Mouse (Mus musculus) neural tube, embryonic 11.5 days (tissue): Measurements from ENCODE around the gene Cntnap4. TPM values are rescaled to one million over a fixed set of nuclear protein-coding genes. Genes with fewer than 3 reads are reported as not detected.

Experiments
- ATAC-seq: fragments of 200-750 bp; cut with Nextera tagmentation; 2 replicates; pipeline ENCODE4 v1.8.0; 2017; ENCODE audit warnings: moderate number of reproducible peaks, mild to moderate bottlenecking, moderate TSS enrichment, moderate library complexity; ENCODE audit not compliant: insufficient read depth, low FRiP score, low TSS enrichment
- DNase-seq: peaks from one replicate; pipeline ENCODE4 v3.0.0-alpha.2; 2015; ENCODE audit warnings: low spot score
- H3K27ac ChIP-seq: fragments of 300-500 bp; sonication (generic); 2 replicates; pipeline ENCODE4 v1.5.1; 2014; ENCODE audit warnings: low read depth, mild to moderate bottlenecking, low read length
- H3K27me3 ChIP-seq: fragments of 300-500 bp; sonication (generic); 2 replicates; pipeline ENCODE4 v1.6.1; 2014; ENCODE audit warnings: mild to moderate bottlenecking, low read length, mixed read lengths; ENCODE audit not compliant: control insufficient read depth, insufficient read depth
- H3K36me3 ChIP-seq: fragments of 300-500 bp; sonication (generic); 2 replicates; pipeline ENCODE4 v1.6.1; 2014; ENCODE audit warnings: mild to moderate bottlenecking, low read length, moderate library complexity, mixed read lengths; ENCODE audit not compliant: control insufficient read depth, insufficient read depth
- H3K4me1 ChIP-seq: fragments of 300-500 bp; sonication (generic); 2 replicates; pipeline ENCODE4 v1.6.1; 2014; ENCODE audit warnings: low read length, mixed read lengths; ENCODE audit not compliant: control insufficient read depth, insufficient read depth
- H3K4me2 ChIP-seq: fragments of 300-500 bp; sonication (generic); 2 replicates; pipeline ENCODE4 v1.6.1; 2014; ENCODE audit warnings: low read depth, mild to moderate bottlenecking, moderate library complexity
- H3K4me3 ChIP-seq: fragments of 300-500 bp; sonication (generic); 2 replicates; pipeline ENCODE4 v1.5.1; 2014; ENCODE audit warnings: low read depth, low read length
- H3K9ac ChIP-seq: fragments of 300-500 bp; sonication (generic); 2 replicates; pipeline ENCODE4 v1.6.1; 2014; ENCODE audit warnings: mild to moderate bottlenecking, low read length
- H3K9me3 ChIP-seq: fragments of 300-500 bp; sonication (generic); 2 replicates; pipeline ENCODE4 v1.6.1; 2016; ENCODE audit warnings: low read length; ENCODE audit not compliant: control insufficient read depth
- WGBS: fragments of 180-500 bp; shearing (Covaris S2); extraction: QIAGEN DNeasy Blood & Tissue Kit; methylation state at CpG from one replicate; pipeline ENCODE4 v1.1.7; 2014; 5-methylcytosine and 5-hydroxymethylcytosine counted together
- polyA plus RNA-seq: library from polyadenylated mRNA; unstranded; fragments of >200 nt; fragmentation: Nextera tagmentation; extraction: Ambion mirVana; gene quantifications from 2 replicates; pipeline ENCODE4 v1.2.1, GENCODE M21; 2014

The Cntnap4 gene
- polyA plus RNA-seq, 1 experiment from 2014 or later: 1.2 TPM

GRCm38 (mm10) chr8:112674671-112675070 lies 104.8 kb downstream of the Cntnap4 start:
- no peak overlapping the region for H3K4me2 ChIP-seq
- no peak for DNase-seq
- no peak for ATAC-seq
- WGBS: 71% methylated on average over 1 of the region's 1 CpGs
- H3K4me3 ChIP-seq: no peak overlapping the region
- no peaks in the 10 kb centered on the region for H3K27me3 ChIP-seq
- H3K36me3 ChIP-seq: no peaks in the 10 kb centered on the region
- no peaks in the 10 kb centered on the region for H3K9me3 ChIP-seq
- H3K4me1 ChIP-seq: no peaks in the 10 kb centered on the region
- no peak overlapping the region for H3K27ac ChIP-seq
- H3K9ac ChIP-seq: no peak overlapping the region

GRCm38 (mm10) chr8:112681757-112682156 lies 111.9 kb downstream of the Cntnap4 start:
- DNase-seq (no peak), ATAC-seq (no peak)
- no peaks in the 10 kb centered on the region for H3K9me3 ChIP-seq
- WGBS: 93% methylated on average over 9 of the region's 9 CpGs
- no peak overlapping the region for H3K9ac ChIP-seq
- no peaks in the 10 kb centered on the region for H3K36me3 ChIP-seq
- no peaks in the 10 kb centered on the region for H3K4me1 ChIP-seq
- no peaks in the 10 kb centered on the region for H3K27me3 ChIP-seq
- no peak overlapping the region for H3K4me2 ChIP-seq
- no peak overlapping the region for H3K4me3 ChIP-seq
- no peak overlapping the region for H3K27ac ChIP-seq

GRCm38 (mm10) chr8:112695708-112696107 lies 125.9 kb downstream of the Cntnap4 start:
- Histone ChIP-seq H3K27me3 (no peaks in the 10 kb centered on the region), H3K27ac (no peak overlapping the region), H3K9me3 (no peaks in the 10 kb centered on the region), H3K36me3 (no peaks in the 10 kb centered on the region), H3K4me2 (no peak overlapping the region), H3K9ac (no peak overlapping the region), H3K4me3 (no peak overlapping the region), H3K4me1 (no peaks in the 10 kb centered on the region)
- DNase-seq (no peak), ATAC-seq (no peak)

GRCm38 (mm10) chr8:112698141-112698540 lies 128.3 kb downstream of the Cntnap4 start:
- H3K9ac ChIP-seq: no peak overlapping the region
- ATAC-seq: no peak
- H3K27me3 ChIP-seq: no peaks in the 10 kb centered on the region
- 83% methylated on average over 3 of the region's 3 CpGs for WGBS
- no peaks in the 10 kb centered on the region for H3K36me3 ChIP-seq
- H3K4me2 ChIP-seq: no peak overlapping the region
- H3K9me3 ChIP-seq: no peaks in the 10 kb centered on the region
- no peak for DNase-seq
- no peak overlapping the region for H3K4me3 ChIP-seq
- no peaks in the 10 kb centered on the region for H3K4me1 ChIP-seq
- no peak overlapping the region for H3K27ac ChIP-seq

- H3K9me3 ChIP-seq: no peaks in the 10 kb centered on the region
- no peak overlapping the region for H3K9ac ChIP-seq
- no peaks in the 10 kb centered on the region for H3K27me3 ChIP-seq
- DNase-seq (no peak), ATAC-seq (no peak)
- no peaks in the 10 kb centered on the region for H3K4me1 ChIP-seq
- H3K4me3 ChIP-seq: no peak overlapping the region
- H3K27ac ChIP-seq: no peak overlapping the region
- no peaks in the 10 kb centered on the region for H3K36me3 ChIP-seq
- WGBS: 68% methylated on average over 3 of the region's 3 CpGs
- no peak overlapping the region for H3K4me2 ChIP-seq
These were observed 147.1 kb downstream of the Cntnap4 start for GRCm38 (mm10) chr8:112716982-112717381.

- ATAC-seq: no peak
These were observed 155.1 kb downstream of the Cntnap4 start for GRCm38 (mm10) chr8:112724918-112725317.

GRCm38 (mm10) chr8:112730583-112731432 lies 161.0 kb downstream of the Cntnap4 start:
- 90% methylated on average over 15 of the region's 15 CpGs for WGBS
- DNase-seq: no peak
- Histone ChIP-seq H3K9me3 (no peaks in the 10 kb centered on the region), H3K9ac (no peak overlapping the region), H3K4me2 (no peak overlapping the region), H3K4me1 (no peaks in the 10 kb centered on the region), H3K4me3 (no peak overlapping the region), H3K27ac (no peak overlapping the region), H3K27me3 (no peaks in the 10 kb centered on the region), H3K36me3 (no peaks in the 10 kb centered on the region)
- no peak for ATAC-seq

More at GRCm38 (mm10) chr8:112724918-112725317, 155.1 kb downstream of the Cntnap4 start:
- H3K4me2 ChIP-seq: no peak overlapping the region
- H3K9ac ChIP-seq: no peak overlapping the region
- DNase-seq: no peak
- no peak overlapping the region for H3K4me3 ChIP-seq
- H3K4me1 ChIP-seq: no peaks in the 10 kb centered on the region
- 83% methylated on average over 9 of the region's 9 CpGs for WGBS
- no peak overlapping the region for H3K27ac ChIP-seq
- H3K27me3 ChIP-seq: no peaks in the 10 kb centered on the region
- no peaks in the 10 kb centered on the region for H3K9me3 ChIP-seq
- H3K36me3 ChIP-seq: no peaks in the 10 kb centered on the region

GRCm38 (mm10) chr8:112735575-112735974 lies 165.7 kb downstream of the Cntnap4 start:
- no peak for DNase-seq
- no peak for ATAC-seq
- H3K36me3 ChIP-seq: no peaks in the 10 kb centered on the region
- no peak overlapping the region for H3K27ac ChIP-seq
- no peak overlapping the region for H3K4me2 ChIP-seq
- H3K9me3 ChIP-seq: no peaks in the 10 kb centered on the region
- 92% methylated on average over 3 of the region's 3 CpGs for WGBS
- H3K9ac ChIP-seq: no peak overlapping the region
- no peaks in the 10 kb centered on the region for H3K4me1 ChIP-seq
- H3K27me3 ChIP-seq: no peaks in the 10 kb centered on the region
- H3K4me3 ChIP-seq: no peak overlapping the region

- Histone ChIP-seq H3K4me1 (no peaks in the 10 kb centered on the region), H3K36me3 (no peaks in the 10 kb centered on the region), H3K4me2 (no peak overlapping the region), H3K27me3 (no peaks in the 10 kb centered on the region), H3K4me3 (no peak overlapping the region), H3K9me3 (no peaks in the 10 kb centered on the region), H3K9ac (no peak overlapping the region), H3K27ac (no peak overlapping the region)
- DNase-seq (no peak), ATAC-seq (no peak)
- WGBS: 94% methylated on average over 4 of the region's 4 CpGs
These were observed 173.5 kb downstream of the Cntnap4 start for GRCm38 (mm10) chr8:112743331-112743730.
